Mouse (Mus musculus): ENCODE measurements around the gene Pprc1.

GRCm38 (mm10) chr19:46028747-46029320, 15.9 kb upstream of the Pprc1 start:
- TF ChIP-seq CTCF (IDR thresholded peaks at IDR 0.05; ENCODE audit: control insufficient read depth, insufficient read depth, insufficient replicate concordance, low read depth, low read length): no peak
- TF ChIP-seq POLR2A (IDR thresholded peaks at IDR 0.05; ENCODE audit: control insufficient read depth, low read depth, low read length): no peak

Measured in testis, adult 2 months (tissue).